Mouse (Mus musculus): ENCODE measurements around the gene Cpa1.

- TF ChIP-seq CTCF (IDR thresholded peaks at IDR 0.05; ENCODE audit: borderline replicate concordance, insufficient read depth, low read depth, low read length) = no peak
- TF ChIP-seq POLR2A (IDR thresholded peaks at IDR 0.05; ENCODE audit: borderline replicate concordance, insufficient read depth, low read length) = no peak
These were observed 18.3 kb downstream of the Cpa1 start for GRCm38 (mm10) chr6:30657279-30657678.
